Mouse (Mus musculus): ENCODE data around the gene Eef1a2. TPM values are rescaled to one million over a fixed set of nuclear protein-coding genes. Genes with fewer than 3 reads are reported as not detected.

Eef1a2 gene
- polyA plus RNA-seq, 1 experiment from 2014 or later, result 0.11 TPM

GRCm38 (mm10) chr2:181119952-181120351, 36.9 kb downstream of the Eef1a2 start:
- no peak overlapping the region for H3K4me3 ChIP-seq
- no peaks in the 10 kb centered on the region for H3K36me3 ChIP-seq (replicated peaks)
- WGBS, result 26% methylated on average over 10 of the region's 10 CpGs
- H3K4me1 ChIP-seq, result peaks cover 13% of the 10 kb centered on the region
- H3K27ac ChIP-seq (replicated peaks), result no peak overlapping the region
- no peaks in the 10 kb centered on the region for H3K27me3 ChIP-seq (replicated peaks; ENCODE audit: low read depth, poor library complexity, severe bottlenecking)
- DNase-seq (ENCODE audit: low spot score), result no peak
- no peaks in the 10 kb centered on the region for H3K9me3 ChIP-seq

GRCm38 (mm10) chr2:181116436-181116835, 40.4 kb downstream of the Eef1a2 start:
- WGBS, result 86% methylated on average over 5 of the region's 5 CpGs
- no peaks in the 10 kb centered on the region for H3K9me3 ChIP-seq
- no peak overlapping the region for H3K27ac ChIP-seq (replicated peaks)
- no peak overlapping the region for H3K4me3 ChIP-seq
- H3K27me3 ChIP-seq (replicated peaks; ENCODE audit: low read depth, poor library complexity, severe bottlenecking), result no peaks in the 10 kb centered on the region
- no peaks in the 10 kb centered on the region for H3K36me3 ChIP-seq (replicated peaks)
- H3K4me1 ChIP-seq, result peaks cover 21% of the 10 kb centered on the region
- DNase-seq (ENCODE audit: low spot score), result no peak

- DNase-seq (ENCODE audit: low spot score), result no peak
- H3K4me1 ChIP-seq, result peaks cover 18% of the 10 kb centered on the region
- H3K27ac ChIP-seq (replicated peaks), result no peak overlapping the region
- H3K36me3 ChIP-seq (replicated peaks), result no peaks in the 10 kb centered on the region
- whole genome bisulfite sequencing, result 82% methylated on average over 3 of the region's 3 CpGs
- H3K9me3 ChIP-seq, result no peaks in the 10 kb centered on the region
- H3K27me3 ChIP-seq (replicated peaks; ENCODE audit: low read depth, poor library complexity, severe bottlenecking), result no peaks in the 10 kb centered on the region
- H3K4me3 ChIP-seq, result no peak overlapping the region
Observed at GRCm38 (mm10) chr2:181115367-181115766, 41.4 kb downstream of the Eef1a2 start.

GRCm38 (mm10) chr2:181113762-181114361, 43.0 kb downstream of the Eef1a2 start:
- Histone ChIP-seq H3K36me3 (replicated peaks) (no peaks in the 10 kb centered on the region), H3K9me3 (no peaks in the 10 kb centered on the region), H3K27me3 (replicated peaks; ENCODE audit: low read depth, poor library complexity, severe bottlenecking) (no peaks in the 10 kb centered on the region), H3K27ac (replicated peaks) (no peak overlapping the region), H3K4me3 (no peak overlapping the region), H3K4me1 (peaks cover 12% of the 10 kb centered on the region)
- WGBS, result 79% methylated on average over 8 of the region's 8 CpGs
- DNase-seq (ENCODE audit: low spot score), result no peak

GRCm38 (mm10) chr2:181111665-181112064, 45.1 kb downstream of the Eef1a2 start:
- Histone ChIP-seq H3K27ac (replicated peaks) (no peak overlapping the region), H3K4me1 (peaks cover 12% of the 10 kb centered on the region), H3K36me3 (replicated peaks) (no peaks in the 10 kb centered on the region), H3K9me3 (no peaks in the 10 kb centered on the region), H3K27me3 (replicated peaks; ENCODE audit: low read depth, poor library complexity, severe bottlenecking) (no peaks in the 10 kb centered on the region), H3K4me3 (no peak overlapping the region)
- no peak for DNase-seq (ENCODE audit: low spot score)
- WGBS, result 92% methylated on average over 1 of the region's 1 CpGs

- 68% methylated on average over 2 of the region's 2 CpGs for WGBS
- H3K27ac ChIP-seq (replicated peaks), result no peak overlapping the region
- no peak overlapping the region for H3K4me3 ChIP-seq
- no peaks in the 10 kb centered on the region for H3K27me3 ChIP-seq (replicated peaks; ENCODE audit: low read depth, poor library complexity, severe bottlenecking)
- peaks cover 8% of the 10 kb centered on the region; the same call in 1 of the 2 replicates for H3K4me1 ChIP-seq
- no peak for DNase-seq (ENCODE audit: low spot score)
- H3K9me3 ChIP-seq, result no peaks in the 10 kb centered on the region
- no peaks in the 10 kb centered on the region for H3K36me3 ChIP-seq (replicated peaks)
Observed at GRCm38 (mm10) chr2:181104111-181104510, 52.7 kb downstream of the Eef1a2 start.

- 35% methylated on average over 2 of the region's 2 CpGs for WGBS
- H3K4me1 ChIP-seq, result peaks cover 8% of the 10 kb centered on the region; the same call in 1 of the 2 replicates
- no peaks in the 10 kb centered on the region for H3K9me3 ChIP-seq
- no peaks in the 10 kb centered on the region for H3K27me3 ChIP-seq (replicated peaks; ENCODE audit: low read depth, poor library complexity, severe bottlenecking)
- H3K36me3 ChIP-seq (replicated peaks), result no peaks in the 10 kb centered on the region
- no peak overlapping the region for H3K4me3 ChIP-seq
- H3K27ac ChIP-seq (replicated peaks), result 0 out of 2 replicates have a peak overlapping the region, but pooled peaks have one; percentile 26
- DNase-seq (ENCODE audit: low spot score), result no peak
Observed at GRCm38 (mm10) chr2:181102161-181102560, 54.7 kb downstream of the Eef1a2 start.

- 74% methylated on average over 1 of the region's 1 CpGs for WGBS
- no peaks in the 10 kb centered on the region for H3K36me3 ChIP-seq (replicated peaks)
- no peak overlapping the region for H3K4me3 ChIP-seq
- peaks cover 8% of the 10 kb centered on the region; the same call in 1 of the 2 replicates for H3K4me1 ChIP-seq
- no peak overlapping the region for H3K27ac ChIP-seq (replicated peaks)
- no peak for DNase-seq (ENCODE audit: low spot score)
- H3K9me3 ChIP-seq, result no peaks in the 10 kb centered on the region
- no peaks in the 10 kb centered on the region for H3K27me3 ChIP-seq (replicated peaks; ENCODE audit: low read depth, poor library complexity, severe bottlenecking)
Observed at GRCm38 (mm10) chr2:181101626-181102025, 55.2 kb downstream of the Eef1a2 start.

GRCm38 (mm10) chr2:181100087-181100486, 56.7 kb downstream of the Eef1a2 start:
- no peak overlapping the region for H3K4me3 ChIP-seq
- no peaks in the 10 kb centered on the region for H3K36me3 ChIP-seq (replicated peaks)
- H3K9me3 ChIP-seq, result no peaks in the 10 kb centered on the region
- peaks cover 13% of the 10 kb centered on the region; the same call in 1 of the 2 replicates for H3K4me1 ChIP-seq
- 92% methylated on average over 2 of the region's 2 CpGs for WGBS
- no peak overlapping the region for H3K27ac ChIP-seq (replicated peaks)
- DNase-seq (ENCODE audit: low spot score), result no peak
- no peaks in the 10 kb centered on the region for H3K27me3 ChIP-seq (replicated peaks; ENCODE audit: low read depth, poor library complexity, severe bottlenecking)

Other genes with a start within 250 kb of the Eef1a2 start
- gene Ythdf1, start 236.1 kb downstream of the Eef1a2 start, polyA plus RNA-seq (2016; fragmentation: Nextera tagmentation; extraction: Ambion mirVana), result 72.3 and 73.3 TPM in 2 replicates
- 0.31 and 0.34 TPM in 2 replicates for gene Birc7, start 228.0 kb downstream of the Eef1a2 start, polyA plus RNA-seq (2016; fragmentation: Nextera tagmentation; extraction: Ambion mirVana)
- 22.2 and 26.6 TPM in 2 replicates for gene Nkain4, start 202.3 kb downstream of the Eef1a2 start, polyA plus RNA-seq (2016; fragmentation: Nextera tagmentation; extraction: Ambion mirVana)
- 87.3 and 87.7 TPM in 2 replicates for gene Arfgap1, start 189.8 kb downstream of the Eef1a2 start, polyA plus RNA-seq (2016; fragmentation: Nextera tagmentation; extraction: Ambion mirVana)
- 0.26 and 0.62 TPM in 2 replicates for gene Col20a1, start 170.5 kb downstream of the Eef1a2 start, polyA plus RNA-seq (2016; fragmentation: Nextera tagmentation; extraction: Ambion mirVana)
- gene Chrna4, start 113.5 kb downstream of the Eef1a2 start, polyA plus RNA-seq (2016; fragmentation: Nextera tagmentation; extraction: Ambion mirVana), result 5.5 and 6.7 TPM in 2 replicates
- gene Kcnq2, start 21.7 kb downstream of the Eef1a2 start, polyA plus RNA-seq (2016; fragmentation: Nextera tagmentation; extraction: Ambion mirVana), result 1.8 and 1.9 TPM in 2 replicates
- gene Ppdpf, start 30.2 kb upstream of the Eef1a2 start, polyA plus RNA-seq (2016; fragmentation: Nextera tagmentation; extraction: Ambion mirVana), result 351 and 375 TPM in 2 replicates
- gene Ptk6, start 45.8 kb upstream of the Eef1a2 start, polyA plus RNA-seq (2016; fragmentation: Nextera tagmentation; extraction: Ambion mirVana), result not detected in 2 replicates
- gene Srms, start 56.2 kb upstream of the Eef1a2 start, polyA plus RNA-seq (2016; fragmentation: Nextera tagmentation; extraction: Ambion mirVana), result 0.05 and 0.16 TPM in 2 replicates
- 0.25 and 0.26 TPM in 2 replicates for gene Fndc11, start 63.0 kb upstream of the Eef1a2 start, polyA plus RNA-seq (2016; fragmentation: Nextera tagmentation; extraction: Ambion mirVana)
- 1.1 and 1.4 TPM in 2 replicates for gene Helz2, start 85.0 kb upstream of the Eef1a2 start, polyA plus RNA-seq (2016; fragmentation: Nextera tagmentation; extraction: Ambion mirVana)
- gene Gmeb2, start 131.0 kb upstream of the Eef1a2 start, polyA plus RNA-seq (2016; fragmentation: Nextera tagmentation; extraction: Ambion mirVana), result 18.7 and 20.2 TPM in 2 replicates
- 47.9 and 53.7 TPM in 2 replicates for gene Stmn3, start 157.5 kb upstream of the Eef1a2 start, polyA plus RNA-seq (2016; fragmentation: Nextera tagmentation; extraction: Ambion mirVana)
- 72.4 and 74.1 TPM in 2 replicates for gene Rtel1, start 162.7 kb upstream of the Eef1a2 start, polyA plus RNA-seq (2016; fragmentation: Nextera tagmentation; extraction: Ambion mirVana)
- 46.9 and 51.8 TPM in 2 replicates for gene Zgpat, start 207.9 kb upstream of the Eef1a2 start, polyA plus RNA-seq (2016; fragmentation: Nextera tagmentation; extraction: Ambion mirVana)
- 74.0 and 74.4 TPM in 2 replicates for gene Arfrp1, start 208.4 kb upstream of the Eef1a2 start, polyA plus RNA-seq (2016; fragmentation: Nextera tagmentation; extraction: Ambion mirVana)
- gene Lime1, start 223.1 kb upstream of the Eef1a2 start, polyA plus RNA-seq (2016; fragmentation: Nextera tagmentation; extraction: Ambion mirVana), result 25.7 and 30.7 TPM in 2 replicates